Mouse (Mus musculus) stomach, postnatal 0 days (tissue): ENCODE measurements at regions not wholly inside any gene's neighbourhood (a gene's known extent, or its start where the extent isn't known, plus 50 kb on each side); places are given as distances from the start of the nearest gene placed in this dataset.

Source experiments
- ATAC-seq: fragments of 200-750 bp; cut with Nextera tagmentation; 2 replicates; pipeline ENCODE4 v1.8.0; 2017; ENCODE audit not compliant: low FRiP score, low TSS enrichment
- DNase-seq: peaks from one replicate; pipeline ENCODE4 v3.0.0-alpha.2; 2016; ENCODE audit warnings: low spot score
- H3K27ac ChIP-seq: fragments of 300-500 bp; sonication (generic); replicated peaks from 2 replicates; pipeline ENCODE4 v1.5.1; 2014; ENCODE audit warnings: mild to moderate bottlenecking, control low read depth
- H3K27me3 ChIP-seq: fragments of 300-500 bp; sonication (generic); 2 replicates; pipeline ENCODE4 v1.6.1; 2014; ENCODE audit warnings: low read length; ENCODE audit not compliant: control insufficient read depth, insufficient read depth
- H3K36me3 ChIP-seq: fragments of 300-500 bp; sonication (generic); 2 replicates; pipeline ENCODE4 v1.6.1; 2014; ENCODE audit warnings: low read length, mixed read lengths; ENCODE audit not compliant: control insufficient read depth, insufficient read depth
- H3K4me1 ChIP-seq: fragments of 300-500 bp; sonication (generic); replicated peaks from 2 replicates; pipeline ENCODE4 v1.6.1; 2014; ENCODE audit warnings: antibody characterized with exemption; ENCODE audit not compliant: control insufficient read depth, insufficient read depth
- H3K4me2 ChIP-seq: fragments of 300-500 bp; sonication (generic); replicated peaks from 2 replicates; pipeline ENCODE4 v1.6.1; 2014; ENCODE audit warnings: low read depth, mild to moderate bottlenecking, control low read depth, moderate library complexity
- H3K4me3 ChIP-seq: fragments of 300-500 bp; sonication (generic); 2 replicates; pipeline ENCODE4 v1.5.1; 2014; ENCODE audit warnings: low read depth, low read length, control low read depth
- H3K9ac ChIP-seq: fragments of 300-500 bp; sonication (generic); 2 replicates; pipeline ENCODE4 v1.6.1; 2014; ENCODE audit warnings: mild to moderate bottlenecking, low read length, control low read depth, mixed read lengths
- H3K9me3 ChIP-seq: fragments of 300-500 bp; sonication (generic); 2 replicates; pipeline ENCODE4 v1.6.1; 2016; ENCODE audit warnings: low read length; ENCODE audit not compliant: control insufficient read depth
- CTCF ChIP-seq: IDR thresholded peaks from 2 replicates; pipeline ENCODE4 v1.5.1; 2016; ENCODE audit warnings: antibody characterized with exemption, low read depth, mild to moderate bottlenecking, moderate library complexity
- EP300 ChIP-seq: optimal IDR thresholded peaks from 2 replicates; pipeline ENCODE3; 2016; ENCODE audit warnings: antibody characterized with exemption
- WGBS: fragments of 180-500 bp; shearing (Covaris S2); extraction: QIAGEN DNeasy Blood & Tissue Kit; methylation state at CpG from one replicate; pipeline ENCODE4 v1.1.7; 2014; 5-methylcytosine and 5-hydroxymethylcytosine counted together

DNA sequence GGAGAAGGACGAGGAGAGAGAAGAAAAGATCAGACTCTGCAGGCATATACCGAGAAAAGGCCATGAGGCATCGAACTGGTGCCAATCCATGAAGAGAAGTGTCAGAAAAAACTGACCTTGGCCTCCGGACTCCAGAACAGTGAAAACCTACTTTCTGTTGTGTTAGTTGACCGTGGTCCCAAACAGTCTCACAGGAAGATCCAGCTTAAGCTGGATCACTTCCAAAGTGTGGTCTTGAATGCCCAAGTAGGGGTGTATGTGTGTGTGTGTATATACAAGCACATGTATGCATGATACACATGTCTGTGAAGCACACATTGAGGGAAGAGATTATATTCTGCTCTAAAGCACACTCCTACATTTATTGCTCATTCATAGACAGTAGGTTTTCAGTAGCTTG, 93.3 kb upstream of the Ankrd55 start:
- ATAC-seq, result no peak
- Histone ChIP-seq H3K27me3 (no peaks in the 10 kb centered on the region), H3K9ac (no peak overlapping the region), H3K27ac (no peak overlapping the region), H3K4me3 (no peak overlapping the region), H3K4me1 (no peaks in the 10 kb centered on the region), H3K9me3 (no peaks in the 10 kb centered on the region), H3K4me2 (no peak overlapping the region), H3K36me3 (no peaks in the 10 kb centered on the region)
- TF ChIP-seq CTCF, result no peak
- TF ChIP-seq EP300, result no peak
- WGBS, result 78% methylated on average over 5 of the region's 5 CpGs
- DNase-seq, result no peak

GRCm38 (mm10) chr13:112196789-112197188, 91.5 kb upstream of the Ankrd55 start:
- Histone ChIP-seq H3K9ac (no peak overlapping the region), H3K36me3 (no peaks in the 10 kb centered on the region), H3K27me3 (no peaks in the 10 kb centered on the region), H3K4me2 (peak overlapping the region; percentile 49), H3K9me3 (no peaks in the 10 kb centered on the region), H3K4me3 (peak overlapping the region; percentile 15; the same call in 1 of the 2 replicates), H3K4me1 (no peaks in the 10 kb centered on the region), H3K27ac (no peak overlapping the region)
- TF ChIP-seq CTCF (peak; percentile 81), EP300 (no peak)
- ATAC-seq, result 0 out of 2 replicates have a peak, but pooled peaks have one; percentile 10
- WGBS, result 5% methylated on average over 13 of the region's 13 CpGs
- DNase-seq, result peak; percentile 67

GRCm38 (mm10) chr13:112203721-112204120, 84.5 kb upstream of the Ankrd55 start:
- Histone ChIP-seq H3K4me2 (no peak overlapping the region), H3K27me3 (no peaks in the 10 kb centered on the region), H3K27ac (no peak overlapping the region), H3K4me1 (no peaks in the 10 kb centered on the region), H3K9ac (no peak overlapping the region), H3K9me3 (no peaks in the 10 kb centered on the region), H3K36me3 (no peaks in the 10 kb centered on the region), H3K4me3 (no peak overlapping the region)
- 0 out of 2 replicates have a peak, but pooled peaks have one; percentile 29 for ATAC-seq
- WGBS, result 77% methylated on average over 8 of the region's 8 CpGs
- no peak for DNase-seq
- TF ChIP-seq CTCF (no peak), EP300 (no peak)

GRCm38 (mm10) chr13:112204204-112204603, 84.0 kb upstream of the Ankrd55 start:
- no peak overlapping the region for H3K4me2 ChIP-seq
- ATAC-seq (no peak), DNase-seq (no peak)
- no peaks in the 10 kb centered on the region for H3K9me3 ChIP-seq
- TF ChIP-seq CTCF, result no peak
- no peak for TF ChIP-seq EP300
- no peaks in the 10 kb centered on the region for H3K4me1 ChIP-seq
- H3K36me3 ChIP-seq, result no peaks in the 10 kb centered on the region
- H3K9ac ChIP-seq, result no peak overlapping the region
- H3K4me3 ChIP-seq, result no peak overlapping the region
- 65% methylated on average over 3 of the region's 3 CpGs for WGBS
- H3K27me3 ChIP-seq, result no peaks in the 10 kb centered on the region
- no peak overlapping the region for H3K27ac ChIP-seq

DNA sequence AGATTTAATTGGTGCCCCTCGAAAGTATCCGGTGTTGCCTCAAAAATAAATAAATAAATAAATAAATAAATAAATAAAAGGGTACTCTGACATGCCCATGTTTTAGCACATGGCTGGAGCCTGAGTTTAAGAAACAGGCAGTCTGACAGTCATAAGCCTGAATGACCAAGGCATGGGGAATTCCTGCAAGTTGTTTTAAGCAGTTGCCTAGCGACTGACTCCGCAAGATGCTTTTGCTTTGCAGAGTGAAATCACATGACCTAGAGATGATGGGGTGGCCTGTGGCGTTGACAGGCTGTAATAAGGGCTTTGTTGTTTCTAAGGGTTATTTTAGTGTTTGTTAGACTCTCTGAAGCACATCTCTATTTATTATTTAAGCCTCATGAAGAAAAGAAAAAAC, 83.4 kb upstream of the Ankrd55 start:
- Histone ChIP-seq H3K9ac (no peak overlapping the region), H3K36me3 (no peaks in the 10 kb centered on the region), H3K27me3 (no peaks in the 10 kb centered on the region), H3K4me3 (no peak overlapping the region), H3K4me1 (no peaks in the 10 kb centered on the region), H3K27ac (no peak overlapping the region), H3K4me2 (no peak overlapping the region), H3K9me3 (no peaks in the 10 kb centered on the region)
- TF ChIP-seq CTCF, result no peak
- TF ChIP-seq EP300, result no peak
- DNase-seq (no peak), ATAC-seq (no peak)
- 75% methylated on average over 5 of the region's 5 CpGs for WGBS

DNA sequence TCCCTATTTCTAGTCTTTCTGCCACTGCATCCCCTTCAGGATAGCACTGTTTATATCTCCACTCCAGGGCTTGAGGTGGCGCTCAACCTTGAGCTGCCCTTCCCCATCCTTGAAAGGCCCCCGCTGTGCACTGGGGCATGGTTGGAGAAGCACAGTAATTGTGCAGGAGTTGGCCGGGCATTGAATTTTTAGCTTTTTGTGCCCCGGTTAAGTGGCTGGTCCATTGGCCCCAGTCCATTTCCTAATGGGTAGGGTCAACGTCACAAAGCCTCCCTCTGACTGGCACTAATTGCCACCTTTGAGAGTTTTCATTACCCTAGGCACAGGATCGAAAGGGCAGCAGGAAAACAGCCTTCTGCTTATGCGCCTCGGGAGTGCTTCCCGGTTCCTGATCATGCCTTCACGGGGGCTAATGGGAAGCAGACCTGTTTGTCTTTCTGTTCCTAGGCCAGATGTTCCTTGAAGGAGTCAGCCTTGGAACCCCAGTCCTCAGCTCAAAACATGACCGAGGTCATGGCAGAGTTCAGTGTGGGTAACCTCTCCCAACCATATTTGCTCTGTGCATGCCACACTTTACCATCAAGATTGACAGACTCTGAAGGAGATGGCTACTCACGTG, 80.5 kb upstream of the Ankrd55 start:
- WGBS, result 86% methylated on average over 12 of the region's 12 CpGs
- H3K9ac ChIP-seq, result no peak overlapping the region
- no peaks in the 10 kb centered on the region for H3K4me1 ChIP-seq
- DNase-seq (no peak), ATAC-seq (no peak)
- no peak for TF ChIP-seq CTCF
- TF ChIP-seq EP300, result no peak
- no peak overlapping the region for H3K4me2 ChIP-seq
- H3K27ac ChIP-seq, result no peak overlapping the region
- H3K9me3 ChIP-seq, result no peaks in the 10 kb centered on the region
- H3K27me3 ChIP-seq, result no peaks in the 10 kb centered on the region
- H3K36me3 ChIP-seq, result no peaks in the 10 kb centered on the region
- H3K4me3 ChIP-seq, result no peak overlapping the region
